Mouse (Mus musculus): ENCODE results near the gene Eps8l3.

DNA sequence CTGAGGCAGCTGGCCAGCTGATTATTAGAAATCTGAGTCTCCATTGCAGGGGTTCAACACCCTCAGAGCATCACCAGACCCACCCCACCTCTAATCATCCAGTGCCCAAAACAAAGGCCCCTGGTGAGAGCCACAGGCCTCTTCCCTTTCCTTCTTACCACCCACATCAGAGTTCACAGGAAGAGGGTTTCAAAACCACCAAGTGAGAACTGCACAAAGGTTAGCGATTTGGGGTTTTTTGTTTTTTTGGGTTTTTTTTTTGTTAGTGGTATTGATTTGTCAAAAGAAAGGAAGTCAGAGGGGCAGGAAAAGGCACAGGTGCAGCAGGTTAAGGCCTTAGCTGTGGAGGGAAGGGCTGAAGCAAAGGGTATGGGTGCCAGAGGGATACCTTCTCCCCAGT lies 30.9 kb upstream of the Eps8l3 start:
- TF ChIP-seq CTCF (IDR thresholded peaks at IDR 0.05; ENCODE audit: low read depth, low read length), result no peak
- TF ChIP-seq POLR2A (IDR thresholded peaks at IDR 0.05; ENCODE audit: borderline replicate concordance, low read depth, low read length), result no peak

Data from bone marrow macrophage, adult 2 months (primary cell).